Comparison of ENCODE assay signal across 24 mouse cellular contexts in genomic region chr8:10489738-10490419, GRCm38 (mm10).
DNase-seq lines count a peak whose midpoint lies in the region; ATAC-seq and TF ChIP-seq lines count a peak whose summit lies in the region.
"Had no signal": no experiment of that assay in that cellular context is flagged by ENCODE, and none has a peak within 500 bp of the region (broad histone marks: within the 10 kb centered on the region; RNA-seq: fewer than 3 reads in every experiment).

No protein-coding gene starts in this region.

- 22% methylated on average over 10 of the region's 10 CpGs for WGBS in cerebellum, adult 2 months
- WGBS in hindbrain, embryonic 15.5 days = 70% methylated on average over 10 of the region's 10 CpGs
- WGBS in hindbrain, embryonic 10.5 days = 92% methylated on average over 10 of the region's 10 CpGs
- 84% methylated on average over 10 of the region's 10 CpGs for WGBS in midbrain, embryonic 14.5 days
- WGBS in midbrain, embryonic 10.5 days = 91% methylated on average over 10 of the region's 10 CpGs
- 79% methylated on average over 10 of the region's 10 CpGs for WGBS in midbrain, embryonic 16.5 days

- no peaks in the 10 kb centered on the region for H3K4me1 ChIP-seq in cerebellum, adult 2 months (ENCODE audit: control insufficient read depth, insufficient read depth, low read length)
- H3K4me1 ChIP-seq in hindbrain, embryonic 15.5 days (replicated peaks) = no peaks in the 10 kb centered on the region; the same call in 1 of the 2 replicates
- H3K4me1 ChIP-seq in hindbrain, embryonic 10.5 days (replicated peaks) = no peaks in the 10 kb centered on the region
- no peaks in the 10 kb centered on the region for H3K4me1 ChIP-seq in midbrain, embryonic 14.5 days (ENCODE audit: control insufficient read depth, insufficient read depth, low read length)
- H3K4me1 ChIP-seq in midbrain, embryonic 10.5 days = no peaks in the 10 kb centered on the region
- no peaks in the 10 kb centered on the region for H3K4me1 ChIP-seq in midbrain, embryonic 16.5 days (ENCODE audit: control insufficient read depth, insufficient read depth, low read length)
- H3K4me1 ChIP-seq: embryonic facial prominence, embryonic 12.5 days; kidney, embryonic 15.5 days; liver, embryonic 15.5 days; midbrain, embryonic 12.5 days had no signal

- no peak overlapping the region for H3K9ac ChIP-seq in hindbrain, embryonic 15.5 days
- H3K9ac ChIP-seq in midbrain, embryonic 14.5 days (replicated peaks; ENCODE audit: low read length) = no peak overlapping the region
- H3K9ac ChIP-seq in midbrain, embryonic 16.5 days (ENCODE audit: low read depth, low read length) = no peak overlapping the region
- H3K9ac ChIP-seq: embryonic facial prominence, embryonic 12.5 days; hindbrain, embryonic 14.5 days; kidney, embryonic 15.5 days; limb, embryonic 15.5 days; liver, embryonic 15.5 days; midbrain, embryonic 12.5 days had no signal

- H3K36me3 ChIP-seq in hindbrain, embryonic 15.5 days = no peaks in the 10 kb centered on the region
- H3K36me3 ChIP-seq in hindbrain, embryonic 10.5 days = no peaks in the 10 kb centered on the region
- no peaks in the 10 kb centered on the region for H3K36me3 ChIP-seq in midbrain, embryonic 14.5 days (ENCODE audit: control insufficient read depth, insufficient read depth, low read length)
- no peaks in the 10 kb centered on the region for H3K36me3 ChIP-seq in midbrain, embryonic 10.5 days
- no peaks in the 10 kb centered on the region for H3K36me3 ChIP-seq in midbrain, embryonic 16.5 days (ENCODE audit: control insufficient read depth, insufficient read depth, low read length)
- H3K36me3 ChIP-seq: embryonic facial prominence, embryonic 12.5 days; kidney, embryonic 15.5 days; limb, embryonic 15.5 days; liver, embryonic 15.5 days; midbrain, embryonic 12.5 days had no signal

- H3K27me3 ChIP-seq in cerebellum, adult 2 months (ENCODE audit: control insufficient read depth, insufficient read depth, low read length) = no peaks in the 10 kb centered on the region
- H3K27me3 ChIP-seq in hindbrain, embryonic 15.5 days = no peaks in the 10 kb centered on the region
- H3K27me3 ChIP-seq in hindbrain, embryonic 10.5 days (ENCODE audit: insufficient read depth, poor library complexity, severe bottlenecking) = no peaks in the 10 kb centered on the region
- H3K27me3 ChIP-seq in midbrain, embryonic 14.5 days (ENCODE audit: control insufficient read depth, insufficient read depth, low read length) = no peaks in the 10 kb centered on the region
- H3K27me3 ChIP-seq in midbrain, embryonic 10.5 days (ENCODE audit: low read depth, poor library complexity, severe bottlenecking) = no peaks in the 10 kb centered on the region
- H3K27me3 ChIP-seq in midbrain, embryonic 16.5 days (ENCODE audit: control insufficient read depth, insufficient read depth, low read depth, low read length) = no peaks in the 10 kb centered on the region
- H3K27me3 ChIP-seq: embryonic facial prominence, embryonic 12.5 days; kidney, embryonic 15.5 days; limb, embryonic 15.5 days; liver, embryonic 15.5 days; midbrain, embryonic 12.5 days had no signal

- H3K4me2 ChIP-seq in hindbrain, embryonic 15.5 days = no peak overlapping the region
- H3K4me2 ChIP-seq in midbrain, embryonic 14.5 days (ENCODE audit: low read length) = no peak overlapping the region
- no peak overlapping the region for H3K4me2 ChIP-seq in midbrain, embryonic 16.5 days (ENCODE audit: low read length)
- H3K4me2 ChIP-seq: embryonic facial prominence, embryonic 12.5 days; heart, embryonic 11.5 days; hindbrain, embryonic 14.5 days; kidney, embryonic 15.5 days; limb, embryonic 15.5 days; liver, embryonic 15.5 days; midbrain, embryonic 12.5 days had no signal

- no peaks in the 10 kb centered on the region for H3K9me3 ChIP-seq in hindbrain, embryonic 15.5 days
- H3K9me3 ChIP-seq in hindbrain, embryonic 10.5 days = no peaks in the 10 kb centered on the region
- no peaks in the 10 kb centered on the region for H3K9me3 ChIP-seq in midbrain, embryonic 14.5 days (ENCODE audit: control insufficient read depth, low read length)
- no peaks in the 10 kb centered on the region for H3K9me3 ChIP-seq in midbrain, embryonic 10.5 days (replicated peaks)
- no peaks in the 10 kb centered on the region for H3K9me3 ChIP-seq in midbrain, embryonic 16.5 days (replicated peaks; ENCODE audit: control insufficient read depth, low read length, poor library complexity, severe bottlenecking)
- H3K9me3 ChIP-seq: embryonic facial prominence, embryonic 12.5 days; kidney, embryonic 15.5 days; limb, embryonic 15.5 days; liver, embryonic 15.5 days; midbrain, embryonic 12.5 days had no signal

- H3K27ac ChIP-seq in cerebellum, adult 2 months (ENCODE audit: insufficient read depth, low read length) = no peak overlapping the region
- H3K27ac ChIP-seq in hindbrain, embryonic 15.5 days (replicated peaks) = peak overlapping the region; percentile 61
- no peak overlapping the region for H3K27ac ChIP-seq in hindbrain, embryonic 10.5 days
- no peak overlapping the region for H3K27ac ChIP-seq in midbrain, embryonic 14.5 days (replicated peaks; ENCODE audit: low read depth, low read length)
- H3K27ac ChIP-seq in midbrain, embryonic 10.5 days (replicated peaks) = no peak overlapping the region
- peak overlapping the region; percentile 40; the same call in 1 of the 2 replicates for H3K27ac ChIP-seq in midbrain, embryonic 16.5 days (ENCODE audit: low read length)
- H3K27ac ChIP-seq: embryonic facial prominence, embryonic 12.5 days; hindbrain, embryonic 14.5 days; kidney, embryonic 15.5 days; limb, embryonic 15.5 days; liver, embryonic 15.5 days; macrophage; midbrain, embryonic 12.5 days had no signal

- ATAC-seq in hindbrain, embryonic 15.5 days (ENCODE audit: low FRiP score, low read depth) = peak; percentile 51; the same call in 1 of the 2 replicates
- ATAC-seq in midbrain, embryonic 14.5 days (ENCODE audit: low FRiP score, low TSS enrichment) = no peak
- ATAC-seq in midbrain, embryonic 16.5 days = peak; percentile 56; the same call in 1 of the 2 replicates
- ATAC-seq: intestine, postnatal 0 days; Patski had no signal

- TF ChIP-seq POLR2A in cerebellum, adult 2 months (IDR thresholded peaks at IDR 0.05; ENCODE audit: borderline replicate concordance, insufficient read depth, low read length) = no peak

- peak; percentile 17 to 46 for DNase-seq in cerebellum, postnatal 10 days
- no peak for DNase-seq in cerebellum, adult 2 months
- no peak for DNase-seq in hindbrain, embryonic 10.5 days (ENCODE audit: low spot score)
- DNase-seq in midbrain, embryonic 14.5 days = peak; percentile 30
- DNase-seq in midbrain, embryonic 10.5 days (ENCODE audit: low spot score) = no peak
- no peak for DNase-seq in adrenal gland, adult 2 months
- DNase-seq: adrenal gland, postnatal 14 days; cerebellum, adult 9-10 months; heart, postnatal 10 days; kidney, postnatal 4 days; spleen, adult 18-20 months; thymus, postnatal 36 days had no signal

- no peak overlapping the region for H3K4me3 ChIP-seq in cerebellum, adult 2 months (replicated peaks; ENCODE audit: insufficient read depth, low read depth, low read length)
- no peak overlapping the region for H3K4me3 ChIP-seq in hindbrain, embryonic 15.5 days
- H3K4me3 ChIP-seq in hindbrain, embryonic 10.5 days = no peak overlapping the region
- no peak overlapping the region for H3K4me3 ChIP-seq in midbrain, embryonic 14.5 days (replicated peaks; ENCODE audit: low read depth, low read length)
- H3K4me3 ChIP-seq in midbrain, embryonic 10.5 days = no peak overlapping the region
- H3K4me3 ChIP-seq in midbrain, embryonic 16.5 days (ENCODE audit: low read depth, low read length) = no peak overlapping the region
- H3K4me3 ChIP-seq: embryonic facial prominence, embryonic 12.5 days; kidney, embryonic 15.5 days; limb, embryonic 15.5 days; liver, embryonic 15.5 days; midbrain, embryonic 12.5 days had no signal

- no peak for TF ChIP-seq CTCF in cerebellum, adult 2 months (IDR thresholded peaks at IDR 0.05; ENCODE audit: borderline replicate concordance, insufficient read depth, low read depth, low read length)

Comparison
In these comparisons a context has a peak if more than half of its experiments do, and no peak if none do; other contexts are left out.
1. DNase-seq: peak in cerebellum, postnatal 10 days (2 of 2) and midbrain, embryonic 14.5 days (single experiment); none in cerebellum, adult 2 months (0 of 2), hindbrain, embryonic 10.5 days (single experiment), midbrain, embryonic 10.5 days (single experiment) and adrenal gland, adult 2 months (single experiment).
2. H3K27ac ChIP-seq: peak in hindbrain, embryonic 15.5 days (single experiment) and midbrain, embryonic 16.5 days (single experiment); none in cerebellum, adult 2 months (single experiment), hindbrain, embryonic 10.5 days (single experiment), midbrain, embryonic 14.5 days (single experiment) and midbrain, embryonic 10.5 days (single experiment).